Mouse (Mus musculus) midbrain, postnatal 0 days (tissue): ENCODE measurements around the gene Slc4a1ap. TPM values are rescaled to one million over a fixed set of nuclear protein-coding genes. Genes with fewer than 3 reads are reported as not detected.

Source experiments
- ATAC-seq: fragments of 200-750 bp; cut with Nextera tagmentation; 2 replicates; pipeline ENCODE4 v1.8.0; 2017; ENCODE audit warnings: moderate number of reproducible peaks, mild to moderate bottlenecking, moderate TSS enrichment, moderate library complexity; ENCODE audit not compliant: low FRiP score
- DNase-seq: peaks from one replicate; pipeline ENCODE4 v3.0.0-alpha.2; 2015; ENCODE audit warnings: low spot score
- H3K27ac ChIP-seq: fragments of 300-500 bp; sonication (generic); 2 replicates; pipeline ENCODE4 v1.5.1; 2014; ENCODE audit warnings: low read depth, mild to moderate bottlenecking, low read length, mixed read lengths
- H3K27me3 ChIP-seq: fragments of 300-500 bp; sonication (generic); 2 replicates; pipeline ENCODE4 v1.6.1; 2014; ENCODE audit warnings: low read length, control low read depth, mixed read lengths; ENCODE audit not compliant: insufficient read depth
- H3K36me3 ChIP-seq: fragments of 300-500 bp; sonication (generic); 2 replicates; pipeline ENCODE4 v1.6.1; 2014; ENCODE audit warnings: low read length, control low read depth, mixed read lengths; ENCODE audit not compliant: insufficient read depth
- H3K4me1 ChIP-seq: fragments of 300-500 bp; sonication (generic); 2 replicates; pipeline ENCODE4 v1.6.1; 2014; ENCODE audit warnings: mild to moderate bottlenecking, control low read depth, antibody characterized with exemption, low read length, mixed read lengths; ENCODE audit not compliant: insufficient read depth
- H3K4me2 ChIP-seq: fragments of 300-500 bp; sonication (generic); 2 replicates; pipeline ENCODE4 v1.6.1; 2014; ENCODE audit warnings: low read depth, mild to moderate bottlenecking, low read length, mixed read lengths; ENCODE audit not compliant: poor library complexity, severe bottlenecking
- H3K4me3 ChIP-seq: fragments of 300-500 bp; sonication (generic); 2 replicates; pipeline ENCODE4 v1.5.1; 2014; ENCODE audit warnings: low read depth, mild to moderate bottlenecking, low read length, moderate library complexity
- H3K9ac ChIP-seq: fragments of 300-500 bp; sonication (generic); replicated peaks from 2 replicates; pipeline ENCODE4 v1.6.1; 2014; ENCODE audit warnings: mild to moderate bottlenecking, low read length, moderate library complexity, mixed read lengths; ENCODE audit not compliant: poor library complexity, severe bottlenecking
- H3K9me3 ChIP-seq: fragments of 300-500 bp; sonication (generic); 2 replicates; pipeline ENCODE4 v1.6.1; 2016; ENCODE audit warnings: low read length, control low read depth
- CTCF ChIP-seq: IDR thresholded peaks from 2 replicates; pipeline ENCODE4 v1.5.1; 2016; ENCODE audit warnings: antibody characterized with exemption, mild to moderate bottlenecking
- WGBS: fragments of 180-500 bp; shearing (Covaris S2); extraction: QIAGEN DNeasy Blood & Tissue Kit; methylation state at CpG from one replicate; pipeline ENCODE4 v1.1.7; 2014; 5-methylcytosine and 5-hydroxymethylcytosine counted together
- polyA plus RNA-seq: library from polyadenylated mRNA; unstranded; fragments of >200 nt; fragmentation: Nextera tagmentation; extraction: Ambion mirVana; gene quantifications from 2 replicates; pipeline ENCODE4 v1.2.1, GENCODE M21; 2015
- total RNA-seq: library from RNA; depleted of rRNA; stranded (reverse); fragments of >200 nt; gene quantifications from 2 replicates; pipeline ENCODE4 v1.2.3, GENCODE M21; 2014

Gene Slc4a1ap
- total and polyA plus RNA-seq, 2 experiments from 2014 or later: 30.1 to 39.6 TPM

- Histone ChIP-seq H3K27me3 (no peaks in the 10 kb centered on the region), H3K4me3 (no peak overlapping the region), H3K9ac (no peak overlapping the region), H3K27ac (no peak overlapping the region), H3K4me2 (0 out of 2 replicates have a peak overlapping the region, but pooled peaks have one; percentile 49), H3K4me1 (peaks cover 4% of the 10 kb centered on the region), H3K36me3 (no peaks in the 10 kb centered on the region), H3K9me3 (no peaks in the 10 kb centered on the region)
- no peak for DNase-seq
- TF ChIP-seq CTCF: no peak
- ATAC-seq: no peak
- WGBS: 64% methylated on average over 6 of the region's 6 CpGs
These were observed 70.7 kb downstream of the Slc4a1ap start for GRCm38 (mm10) chr5:31597430-31597944.

GRCm38 (mm10) chr5:31598121-31598520, 71.3 kb downstream of the Slc4a1ap start:
- no peak overlapping the region for H3K4me2 ChIP-seq
- no peak overlapping the region for H3K9ac ChIP-seq
- no peak overlapping the region for H3K27ac ChIP-seq
- no peak for ATAC-seq
- H3K27me3 ChIP-seq: no peaks in the 10 kb centered on the region
- no peak overlapping the region for H3K4me3 ChIP-seq
- 80% methylated on average over 7 of the region's 7 CpGs for WGBS
- H3K9me3 ChIP-seq: no peaks in the 10 kb centered on the region
- no peak for TF ChIP-seq CTCF
- no peaks in the 10 kb centered on the region for H3K36me3 ChIP-seq
- DNase-seq: no peak
- H3K4me1 ChIP-seq: peaks cover 4% of the 10 kb centered on the region

- no peak overlapping the region for H3K9ac ChIP-seq
- WGBS: 65% methylated on average over 4 of the region's 4 CpGs
- H3K4me3 ChIP-seq: no peak overlapping the region
- TF ChIP-seq CTCF: peak; percentile 59
- H3K36me3 ChIP-seq: no peaks in the 10 kb centered on the region
- ATAC-seq (no peak), DNase-seq (peak; percentile 47)
- H3K4me2 ChIP-seq: no peak overlapping the region
- H3K9me3 ChIP-seq: no peaks in the 10 kb centered on the region
- peaks cover 4% of the 10 kb centered on the region for H3K4me1 ChIP-seq
- H3K27ac ChIP-seq: no peak overlapping the region
- no peaks in the 10 kb centered on the region for H3K27me3 ChIP-seq
These were observed 71.8 kb downstream of the Slc4a1ap start for GRCm38 (mm10) chr5:31598579-31598978.

- DNase-seq (peak; percentile 17), ATAC-seq (no peak)
- Histone ChIP-seq H3K4me3 (no peak overlapping the region), H3K9me3 (no peaks in the 10 kb centered on the region), H3K9ac (no peak overlapping the region), H3K27me3 (no peaks in the 10 kb centered on the region), H3K27ac (no peak overlapping the region), H3K4me1 (peaks cover 4% of the 10 kb centered on the region), H3K36me3 (no peaks in the 10 kb centered on the region), H3K4me2 (no peak overlapping the region)
- 85% methylated on average over 2 of the region's 2 CpGs for WGBS
- TF ChIP-seq CTCF: peak; percentile 44
These were observed 72.4 kb downstream of the Slc4a1ap start for GRCm38 (mm10) chr5:31599161-31599560.

- ATAC-seq (no peak), DNase-seq (no peak)
- Histone ChIP-seq H3K4me3 (no peak overlapping the region), H3K27ac (no peak overlapping the region), H3K4me1 (peaks cover 4% of the 10 kb centered on the region), H3K27me3 (no peaks in the 10 kb centered on the region), H3K9me3 (no peaks in the 10 kb centered on the region), H3K9ac (no peak overlapping the region), H3K36me3 (no peaks in the 10 kb centered on the region), H3K4me2 (no peak overlapping the region)
- TF ChIP-seq CTCF: no peak
- WGBS: 87% methylated on average over 7 of the region's 7 CpGs
These were observed 74.4 kb downstream of the Slc4a1ap start for GRCm38 (mm10) chr5:31601162-31601722.

GRCm38 (mm10) chr5:31602377-31602776, 75.6 kb downstream of the Slc4a1ap start:
- 80% methylated on average over 1 of the region's 1 CpGs for WGBS
- Histone ChIP-seq H3K4me1 (no peaks in the 10 kb centered on the region), H3K4me3 (no peak overlapping the region), H3K4me2 (no peak overlapping the region), H3K9ac (no peak overlapping the region), H3K36me3 (no peaks in the 10 kb centered on the region), H3K9me3 (no peaks in the 10 kb centered on the region), H3K27ac (no peak overlapping the region), H3K27me3 (no peaks in the 10 kb centered on the region)
- no peak for TF ChIP-seq CTCF
- DNase-seq (no peak), ATAC-seq (no peak)
